Mouse (Mus musculus): ENCODE measurements around the gene Upp2.

DNA sequence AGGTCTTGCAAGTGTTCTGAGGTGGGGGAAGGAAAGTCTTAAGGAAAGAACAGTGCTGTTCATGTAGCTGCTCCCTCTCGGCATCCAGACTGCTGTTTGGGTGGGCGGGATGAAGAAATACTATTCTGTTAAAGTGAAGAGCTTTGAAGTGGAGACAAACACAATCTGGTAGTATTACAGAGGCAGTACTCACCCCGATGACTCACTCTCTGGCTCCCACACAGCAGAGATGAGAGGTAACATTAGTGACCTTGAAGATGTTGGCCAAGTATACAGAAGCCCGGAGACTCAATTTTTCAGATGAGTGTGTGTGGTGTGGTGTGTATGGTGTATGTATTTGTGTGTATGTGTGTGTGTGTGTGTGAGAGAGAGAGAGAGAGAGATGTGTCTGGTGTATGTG is 22.5 kb downstream of the Upp2 start:
- no peak for TF ChIP-seq CTCF (IDR thresholded peaks at IDR 0.05; ENCODE audit: low read depth, low read length)
- TF ChIP-seq POLR2A (IDR thresholded peaks at IDR 0.05; ENCODE audit: borderline replicate concordance, low read depth, low read length): no peak

Data from bone marrow macrophage, adult 2 months (primary cell).